Mouse (Mus musculus) kidney, adult 18-20 months (tissue): ENCODE results near the gene Lenep.

Experiments used
- DNase-seq: peaks from one replicate; pipeline ENCODE4 v3.0.0; 2021

The Lenep gene

DNA sequence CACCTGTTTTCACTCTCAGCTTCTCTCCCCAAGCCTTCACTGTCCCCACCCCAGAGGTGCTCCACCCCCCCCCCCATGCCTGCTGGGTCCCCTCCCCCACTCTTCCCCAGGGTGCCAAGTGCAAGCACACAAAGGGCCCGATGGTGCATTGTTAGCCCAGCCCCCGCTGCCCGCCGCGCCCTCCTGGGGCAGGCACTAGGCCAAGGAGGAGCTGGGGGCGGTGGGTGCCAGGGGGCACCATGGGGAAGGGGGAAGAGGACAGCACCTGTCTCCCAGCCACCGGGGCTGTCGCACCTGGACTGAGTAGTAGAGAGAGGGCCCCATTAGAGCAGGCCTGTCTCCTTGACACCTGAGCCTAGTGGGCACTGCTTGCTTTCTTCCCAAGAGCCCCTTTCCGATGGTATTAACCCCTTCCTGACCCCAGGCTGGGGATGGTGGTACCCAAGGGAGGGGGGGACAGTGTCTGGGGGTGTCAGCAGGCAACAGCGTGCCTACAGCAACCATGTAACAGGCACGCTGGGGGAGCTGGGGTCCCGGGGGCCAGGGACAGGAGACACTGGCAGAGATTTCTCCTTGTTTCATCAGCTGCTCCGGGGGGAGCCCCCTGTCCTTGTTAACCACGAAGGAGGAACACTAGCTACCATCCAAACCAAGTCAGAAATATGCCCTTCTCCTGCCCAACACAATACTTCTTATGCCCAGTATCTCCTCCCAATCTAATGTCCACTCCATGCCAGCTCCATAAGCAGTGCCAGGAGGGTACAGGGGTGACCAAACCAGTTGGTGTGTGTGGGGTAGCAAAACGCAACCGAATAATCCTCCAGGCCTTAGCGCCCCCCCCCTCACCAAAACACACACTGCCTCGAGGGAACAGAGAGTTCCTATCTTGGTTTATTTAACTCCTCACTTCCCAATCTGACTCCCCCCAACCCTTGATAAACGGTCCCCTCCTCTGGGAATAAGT is 11.6 kb downstream of the Lenep start:
- DNase-seq = peak; percentile 47

DNA sequence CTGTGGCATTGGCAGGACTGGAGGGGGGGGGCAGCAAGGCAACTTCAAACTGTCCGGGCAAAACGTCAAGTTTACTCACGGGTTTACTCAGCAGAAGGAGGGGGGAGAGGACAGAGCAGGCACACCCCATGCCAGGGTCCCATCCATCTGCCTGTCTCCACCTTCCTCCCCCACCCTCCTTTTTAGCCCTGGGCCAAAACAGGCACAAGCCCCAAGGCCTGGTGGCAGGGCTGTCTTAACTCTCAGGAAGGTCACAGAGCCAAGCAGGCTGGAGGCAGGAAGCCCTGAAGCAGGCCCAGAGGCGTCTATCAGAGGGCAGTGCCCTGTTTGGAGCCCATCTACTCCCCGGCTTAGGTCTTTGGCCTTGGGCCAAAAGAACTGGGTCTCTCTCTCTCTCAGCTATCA is 12.5 kb downstream of the Lenep start:
- DNase-seq = peak; percentile 49

DNA sequence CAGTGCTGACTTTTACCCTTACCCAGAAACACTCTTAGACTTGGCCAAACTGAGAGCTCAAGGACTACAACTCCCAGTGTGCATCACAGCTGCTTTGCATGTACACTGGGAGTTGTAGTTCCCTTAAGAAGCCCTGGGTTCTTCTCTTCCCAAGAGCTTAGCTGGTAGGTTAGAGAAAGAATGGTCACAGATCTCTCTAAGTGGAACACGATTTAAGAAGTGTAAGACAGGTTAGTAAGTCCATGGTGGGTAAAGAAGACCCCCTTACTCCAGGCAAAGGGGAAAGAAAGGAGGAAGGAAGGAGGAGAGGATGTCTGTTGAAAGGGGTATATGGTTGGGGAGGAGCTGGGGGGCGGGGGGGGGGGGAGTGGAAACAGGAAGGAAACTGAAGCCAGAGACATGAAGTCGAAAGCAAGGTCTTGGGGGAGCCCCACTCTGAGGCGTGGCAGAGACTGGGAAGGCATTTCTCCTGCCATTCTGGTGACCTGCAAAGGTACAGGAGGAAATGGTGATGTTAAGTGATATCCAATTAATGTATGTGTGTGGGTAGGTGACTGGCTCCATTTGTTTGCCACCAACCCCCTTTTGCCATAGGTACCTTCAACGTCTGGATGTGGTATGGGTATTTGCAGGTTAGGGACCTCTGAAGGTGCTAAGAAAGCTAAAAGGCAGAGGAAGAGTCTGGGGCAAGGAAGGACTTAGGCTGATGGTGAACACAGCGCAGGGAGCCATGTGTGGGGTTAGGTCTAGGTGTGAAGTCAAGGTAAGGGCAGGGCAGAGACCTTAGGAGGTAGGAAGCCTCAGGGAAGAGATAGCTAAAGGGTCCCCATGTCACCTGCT is 13.5 kb downstream of the Lenep start:
- DNase-seq = no peak

DNA sequence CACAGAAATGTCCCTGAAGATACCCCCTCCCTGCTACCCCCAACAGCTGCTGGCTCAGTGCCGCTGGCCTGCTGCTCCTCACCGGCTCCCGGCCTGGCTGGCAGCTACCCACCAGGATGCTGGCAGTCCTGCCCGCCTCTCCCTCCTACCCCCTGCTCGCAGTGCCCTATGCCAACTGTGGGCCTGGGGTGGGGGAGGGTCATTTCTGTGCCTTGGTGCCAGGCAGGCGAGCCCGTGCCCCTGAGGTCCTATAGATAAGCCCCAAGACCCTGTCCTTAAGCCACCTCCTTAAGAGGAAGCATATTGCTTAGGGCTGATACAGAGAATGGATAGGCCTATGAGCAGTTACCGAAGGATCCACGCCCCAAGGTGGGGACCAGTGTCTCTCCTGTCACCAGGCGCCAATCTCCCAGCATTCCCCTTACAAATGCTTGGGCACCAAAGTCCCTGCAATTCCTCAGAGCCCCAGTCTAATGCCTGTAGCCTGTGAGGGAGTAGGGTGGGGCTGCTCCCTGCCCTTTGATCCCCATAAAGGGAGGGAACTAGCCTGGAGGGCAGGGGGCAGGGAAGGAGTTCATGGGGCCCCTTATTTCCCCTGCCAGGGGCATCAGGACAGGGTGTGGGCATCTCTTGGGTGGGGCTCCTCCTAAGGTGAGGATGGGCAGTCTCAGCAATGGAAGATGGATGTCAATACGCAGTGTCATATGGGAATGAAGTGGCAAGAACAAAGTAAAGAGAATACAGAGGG is 14.3 kb downstream of the Lenep start:
- peak; percentile 60 for DNase-seq

- DNase-seq = no peak
Measured at GRCm38 (mm10) chr3:89387632-89388031, 15.0 kb downstream of the Lenep start.

GRCm38 (mm10) chr3:89386438-89387420 is 15.9 kb downstream of the Lenep start:
- no peak for DNase-seq

GRCm38 (mm10) chr3:89385451-89385850 is 17.1 kb downstream of the Lenep start:
- DNase-seq = no peak

- no peak for DNase-seq
Measured at GRCm38 (mm10) chr3:89384331-89385076, 18.1 kb downstream of the Lenep start.

- no peak for DNase-seq
Measured at GRCm38 (mm10) chr3:89383651-89384255, 18.8 kb downstream of the Lenep start.

GRCm38 (mm10) chr3:89382950-89383349 is 19.6 kb downstream of the Lenep start:
- DNase-seq = no peak

GRCm38 (mm10) chr3:89382033-89382882 is 20.3 kb downstream of the Lenep start:
- no peak for DNase-seq

GRCm38 (mm10) chr3:89381233-89381632 is 21.4 kb downstream of the Lenep start:
- DNase-seq = no peak

- no peak for DNase-seq
Measured at GRCm38 (mm10) chr3:89380711-89381110, 21.9 kb downstream of the Lenep start.

- DNase-seq = no peak
Measured at GRCm38 (mm10) chr3:89380291-89380690, 22.3 kb downstream of the Lenep start.

GRCm38 (mm10) chr3:89379388-89380131 is 23.0 kb downstream of the Lenep start:
- no peak for DNase-seq

DNA sequence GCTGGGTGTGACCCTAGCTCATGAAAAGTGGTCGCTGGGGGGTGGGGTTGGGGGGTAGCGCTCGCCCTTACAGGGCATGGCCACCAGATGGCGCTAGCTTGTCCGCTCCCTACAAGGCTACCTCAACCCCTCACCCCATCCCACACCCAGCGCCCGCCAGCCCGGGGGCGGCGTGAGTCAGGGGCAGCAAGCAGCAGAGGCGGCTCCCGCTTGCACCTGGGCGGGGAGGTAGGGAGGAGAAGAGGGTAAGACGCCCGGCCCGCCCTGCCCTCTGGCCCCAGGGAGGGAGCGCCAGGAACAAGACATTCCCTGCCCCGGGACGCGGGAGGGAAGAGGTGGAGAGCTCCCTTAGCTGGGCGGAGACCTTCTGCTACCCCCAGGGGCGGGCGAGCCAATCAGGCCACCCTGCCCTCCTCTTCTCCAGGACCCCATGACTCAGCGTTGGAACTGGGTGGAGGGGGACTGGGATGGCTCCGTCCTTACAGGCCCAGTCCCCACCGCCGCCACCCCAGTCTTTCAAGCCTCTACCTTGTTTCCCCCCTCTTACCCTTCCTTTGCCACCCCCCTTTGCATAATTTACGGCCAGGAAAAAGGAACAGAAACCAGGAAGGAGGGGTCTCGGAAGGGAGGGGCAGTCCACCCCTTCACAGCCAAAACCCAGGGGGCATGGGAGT is 24.1 kb downstream of the Lenep start:
- peak; percentile 78 for DNase-seq

GRCm38 (mm10) chr3:89377831-89378230 is 24.8 kb downstream of the Lenep start:
- DNase-seq = no peak

DNA sequence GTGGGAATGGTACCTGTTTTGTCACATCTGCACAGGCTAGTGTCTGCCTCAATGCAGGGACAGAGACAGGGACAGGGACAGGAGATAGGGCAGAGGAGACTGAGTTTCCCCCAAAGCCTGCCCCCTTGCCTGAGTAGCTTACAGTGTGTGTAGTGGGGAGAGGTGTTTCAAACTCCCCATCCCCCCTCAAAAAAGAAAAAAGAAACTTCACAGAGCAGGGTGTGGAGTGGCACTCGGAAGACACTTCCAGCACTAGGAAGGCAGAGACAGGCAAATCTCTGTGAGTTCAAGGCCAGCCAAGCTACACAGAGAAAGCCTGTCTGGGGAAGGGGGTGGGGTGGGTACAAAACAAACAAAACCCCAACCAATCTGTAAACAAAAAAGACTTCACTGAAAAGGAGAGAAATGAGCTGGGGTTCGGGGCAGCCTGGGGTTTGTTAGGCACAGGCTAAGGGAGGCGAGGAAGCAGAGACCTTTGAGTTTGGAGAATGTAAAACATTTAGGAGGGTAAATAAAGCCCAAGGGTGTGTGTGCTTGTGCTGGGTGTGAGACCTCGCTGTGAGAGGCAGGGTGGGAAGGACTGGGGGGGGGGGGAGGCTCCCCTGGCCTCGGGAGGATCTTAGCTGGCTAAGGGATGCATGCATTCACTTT is 28.9 kb downstream of the Lenep start:
- no peak for DNase-seq
